Mouse (Mus musculus) liver, adult (tissue): Measurements from ENCODE around the gene Zfp839.

Experiments used
- GATA4 ChIP-seq: IDR thresholded peaks from 2 replicates; pipeline ENCODE4 v1.6.1; 2014; ENCODE audit warnings: mild to moderate bottlenecking, low read length; ENCODE audit not compliant: insufficient replicate concordance

The Zfp839 gene

DNA sequence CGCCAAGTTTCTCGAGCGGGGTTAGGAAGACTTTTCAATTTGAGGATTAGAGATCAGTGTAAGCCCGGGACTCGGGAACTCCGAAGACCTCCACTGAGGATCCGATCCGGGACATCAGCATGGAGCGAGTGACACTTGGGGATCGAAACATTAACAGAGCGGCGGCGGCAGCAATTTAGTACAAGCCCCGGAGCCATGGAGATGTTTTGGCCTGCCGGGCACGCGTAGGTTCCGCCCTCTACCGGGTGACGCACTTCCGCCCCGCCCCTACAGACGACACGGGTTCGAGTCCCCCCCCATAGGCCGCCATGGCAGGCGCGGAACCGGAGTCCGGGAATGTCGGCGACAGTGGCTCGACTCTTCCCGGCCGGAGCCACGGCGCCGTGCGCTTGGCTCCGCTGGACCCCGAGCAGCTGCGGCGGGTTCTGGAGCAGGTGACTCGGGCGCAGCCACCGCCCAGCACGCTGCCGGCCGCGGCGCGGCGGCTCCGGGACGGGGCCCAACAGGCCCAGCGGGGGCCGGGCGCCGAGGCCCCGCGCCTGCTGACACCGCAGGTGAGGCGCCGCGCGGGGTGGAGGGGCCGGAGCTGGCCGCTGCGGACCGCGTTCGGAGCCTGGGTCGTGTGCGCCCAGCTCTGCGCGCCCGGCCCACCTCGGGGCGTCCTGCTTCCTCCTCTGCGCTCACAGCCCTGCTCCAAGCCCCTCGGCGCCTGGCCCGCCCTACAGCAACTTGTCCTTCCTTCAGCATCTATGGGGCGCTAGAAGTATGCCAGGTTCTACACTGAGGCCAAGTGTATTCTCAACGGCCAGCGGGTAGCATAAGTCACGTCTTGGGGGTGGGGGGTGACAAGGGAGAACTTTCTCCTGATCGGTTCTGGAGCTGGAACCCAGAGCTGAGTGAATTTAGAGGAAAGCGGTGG, at the start of gene Zfp839:
Gene Zfp839, plus strand, starts transcription at position 244 of the 919 bp plus-strand sequence.
- no peak for TF ChIP-seq GATA4

DNA sequence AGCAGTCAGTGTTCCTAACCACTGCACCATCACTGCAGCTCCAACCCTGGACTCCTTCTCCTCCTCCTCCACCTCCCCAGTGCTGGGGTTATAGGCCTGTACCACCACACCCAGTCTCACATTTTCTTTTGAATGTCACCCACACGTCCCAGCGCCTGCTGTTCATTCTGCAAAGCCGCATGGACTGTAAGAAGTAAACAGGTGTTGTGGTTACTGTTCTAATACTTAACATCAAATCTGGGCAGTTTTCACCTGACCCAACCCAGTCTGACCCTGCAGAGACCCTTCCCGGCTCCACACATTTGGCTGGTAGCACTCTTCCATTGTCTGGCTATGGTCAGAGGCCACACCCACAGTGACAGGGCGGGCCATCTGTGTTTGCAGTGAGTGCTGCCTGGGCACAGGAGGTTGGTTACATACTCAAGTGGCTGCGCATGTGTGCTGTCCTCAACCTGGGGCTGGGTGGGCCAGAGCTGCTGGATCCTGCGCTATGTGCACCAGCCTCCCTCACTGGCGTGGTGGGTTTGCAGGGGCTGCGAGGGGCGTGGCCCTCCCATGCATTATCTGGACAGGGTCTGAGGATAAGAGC, 48.1 kb upstream of the Zfp839 start:
- no peak for TF ChIP-seq GATA4

DNA sequence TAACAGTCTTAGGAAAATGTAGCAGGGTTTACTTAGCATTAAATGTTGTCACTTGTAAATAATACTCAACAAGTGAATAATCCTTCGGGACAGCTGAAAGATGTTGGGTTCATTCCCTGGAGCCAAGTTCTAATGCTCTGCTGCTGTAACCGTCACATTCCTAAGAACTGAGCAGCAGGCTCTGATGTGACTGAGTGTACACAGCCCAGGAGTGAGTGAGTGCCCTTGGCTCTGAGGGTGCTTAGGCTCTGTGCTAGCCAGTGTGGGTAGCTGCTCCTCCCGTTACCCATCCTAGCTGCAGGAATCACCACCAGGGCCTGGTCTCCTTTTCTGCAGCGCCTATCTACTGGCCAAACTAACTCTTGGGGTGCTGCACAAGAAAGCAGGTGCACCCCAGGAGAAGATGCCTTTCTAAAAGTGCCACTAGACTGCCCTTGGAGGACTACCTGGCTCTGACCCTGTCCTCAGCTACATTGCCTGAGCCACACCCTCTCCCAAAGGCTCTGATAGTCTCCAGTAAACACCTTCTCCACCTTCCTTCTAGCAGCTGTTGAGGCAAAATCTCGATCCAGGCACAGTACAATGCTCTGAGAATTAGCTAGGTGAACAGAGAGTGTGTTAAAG, 47.3 kb upstream of the Zfp839 start:
- no peak for TF ChIP-seq GATA4

DNA sequence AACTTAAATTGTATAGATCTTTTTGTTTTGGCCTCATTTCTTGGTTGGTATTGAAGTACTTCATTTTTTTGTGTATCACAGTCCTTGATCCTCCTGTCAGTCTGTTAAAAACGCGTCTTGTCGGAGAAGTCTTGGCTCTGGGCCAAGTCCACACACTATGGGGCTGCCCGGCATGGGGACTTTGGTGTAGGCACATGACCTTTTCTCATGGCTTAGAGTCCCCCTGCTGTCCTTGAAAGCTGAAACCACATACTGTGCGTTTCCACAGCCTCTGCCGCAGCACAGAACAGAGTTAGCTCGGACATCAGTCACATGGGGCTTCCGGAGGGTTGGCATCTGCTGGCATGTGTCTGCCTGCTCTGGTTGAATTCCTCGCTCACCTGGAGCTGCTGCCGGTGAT, 45.8 kb upstream of the Zfp839 start:
- no peak for TF ChIP-seq GATA4

DNA sequence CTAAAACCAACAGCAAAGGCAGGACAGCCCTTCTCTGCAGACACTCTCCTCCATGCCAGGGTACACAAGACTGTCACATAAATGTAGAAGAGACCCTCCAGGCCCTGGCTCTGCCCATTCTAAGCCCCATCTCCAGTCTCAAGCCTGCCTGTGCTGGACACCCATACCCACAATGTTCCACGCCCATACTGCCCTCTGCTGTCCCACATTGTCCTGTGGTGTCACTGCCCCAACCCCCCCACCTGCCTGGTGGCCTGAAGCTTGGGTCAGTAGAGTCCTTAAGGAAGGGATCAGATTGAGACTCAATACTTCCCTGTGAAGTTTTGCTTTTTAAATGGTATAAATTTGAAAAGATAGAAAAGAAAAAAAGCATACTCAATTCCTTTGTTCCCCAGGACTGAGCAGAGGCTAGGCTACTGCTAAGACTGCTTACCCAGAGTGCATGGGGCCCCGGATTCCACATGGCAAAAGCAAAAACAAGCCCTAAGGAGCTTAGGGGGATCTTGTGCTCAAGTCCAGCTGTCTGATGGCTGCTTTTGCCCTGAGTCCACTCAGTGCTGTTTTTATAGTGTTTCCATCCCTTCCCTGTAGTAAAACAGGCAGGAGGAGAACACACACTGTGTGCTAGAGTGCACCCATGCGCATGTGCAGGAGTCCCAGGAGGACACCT, 43.6 kb upstream of the Zfp839 start:
- TF ChIP-seq GATA4, result no peak

DNA sequence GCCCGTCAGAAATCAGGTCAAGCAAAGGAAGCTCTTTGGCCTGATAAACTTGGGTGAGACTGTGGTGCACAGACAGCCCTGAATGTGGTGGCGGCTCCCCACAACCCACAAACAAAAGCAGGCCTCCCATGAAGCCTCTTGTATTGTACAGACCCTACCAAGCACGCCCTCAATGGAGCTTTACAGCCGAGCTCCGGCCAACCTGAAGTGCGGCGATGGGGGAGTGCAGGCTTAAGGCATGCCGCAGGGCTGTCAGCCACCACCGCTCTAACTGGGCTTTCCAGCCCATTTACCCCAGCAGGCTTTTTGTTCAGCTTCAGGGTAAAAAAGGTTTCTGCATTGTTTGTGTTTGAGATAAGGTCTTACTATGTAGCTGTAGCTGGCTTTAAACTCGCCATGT, 41.6 kb upstream of the Zfp839 start:
- no peak for TF ChIP-seq GATA4

DNA sequence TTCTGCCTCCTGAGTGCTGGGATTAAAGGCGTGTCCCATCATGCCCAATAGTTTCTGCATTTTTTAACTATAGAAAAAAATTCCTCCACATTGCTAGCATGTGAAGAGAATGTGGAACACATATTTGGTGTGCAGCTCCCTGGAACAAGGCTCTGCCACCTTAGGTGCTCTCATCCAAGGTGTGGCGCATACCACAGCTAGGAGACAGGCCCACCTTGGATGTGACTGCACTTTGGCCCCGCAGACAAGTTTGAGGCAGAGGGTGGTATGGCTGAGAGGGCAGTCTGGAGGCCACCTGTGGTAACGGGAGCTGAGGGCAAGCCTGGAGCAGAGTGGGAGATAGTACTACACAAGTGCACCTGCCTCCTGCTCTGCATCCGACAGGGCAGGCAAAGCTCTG, 41.2 kb upstream of the Zfp839 start:
- no peak for TF ChIP-seq GATA4

DNA sequence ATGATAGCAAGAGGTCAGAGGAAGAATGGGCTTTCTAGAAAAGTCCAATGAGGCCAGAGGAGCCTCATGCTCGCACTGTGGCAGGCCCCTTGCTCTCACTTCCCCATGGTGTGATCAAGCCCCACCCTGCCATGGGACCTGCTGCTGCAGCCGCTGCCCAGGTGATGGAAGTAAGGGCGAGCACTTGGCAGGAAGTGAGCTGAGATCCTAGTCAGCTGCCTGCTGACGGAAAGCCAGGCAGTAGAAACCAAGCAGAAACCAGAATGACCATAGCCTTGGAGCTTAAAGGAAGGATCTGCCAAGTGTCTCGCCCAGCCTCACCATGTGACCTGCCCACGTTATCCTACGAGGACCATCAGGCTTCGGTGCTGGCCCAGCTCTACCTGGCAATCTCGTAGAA, 36.9 kb upstream of the Zfp839 start:
- no peak for TF ChIP-seq GATA4

DNA sequence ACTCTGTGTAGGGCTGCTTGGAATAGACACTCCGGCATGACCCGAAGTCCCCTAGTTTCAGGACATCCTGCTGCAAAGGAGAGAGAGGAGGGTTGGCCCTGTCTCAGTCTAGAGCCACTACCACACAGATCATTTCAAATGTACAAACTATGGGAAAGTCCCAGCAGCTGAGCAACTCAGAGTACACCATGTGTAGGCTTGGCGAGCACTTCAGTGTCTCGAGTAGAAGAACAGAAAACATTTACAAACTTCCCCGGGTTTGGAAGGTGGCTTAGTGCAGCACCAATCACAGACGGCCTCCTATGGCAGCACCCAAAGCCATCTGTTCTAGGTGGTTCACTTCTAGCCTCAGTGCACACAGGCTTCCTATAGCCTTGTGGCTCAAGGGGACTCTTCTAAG, 36.4 kb upstream of the Zfp839 start:
- no peak for TF ChIP-seq GATA4

DNA sequence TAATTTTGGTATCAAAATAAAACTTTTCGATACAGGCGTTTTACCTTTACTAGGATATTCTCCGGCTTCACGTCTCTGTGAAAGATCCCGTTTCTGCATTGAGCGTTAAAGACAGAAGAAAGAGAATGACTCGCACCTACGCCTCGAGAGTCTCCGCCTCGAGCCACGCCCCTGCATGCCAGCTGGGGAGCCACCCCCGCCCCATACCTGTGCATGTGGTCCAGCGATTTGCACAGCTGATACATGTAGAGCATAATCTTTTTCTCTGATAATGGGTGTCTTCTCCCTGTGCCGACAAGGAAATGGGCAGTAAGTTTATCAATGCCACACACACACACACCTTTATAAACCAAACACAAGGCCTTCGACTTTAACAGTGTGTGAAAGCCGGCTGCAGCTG, 35.1 kb upstream of the Zfp839 start:
- TF ChIP-seq GATA4, result no peak

DNA sequence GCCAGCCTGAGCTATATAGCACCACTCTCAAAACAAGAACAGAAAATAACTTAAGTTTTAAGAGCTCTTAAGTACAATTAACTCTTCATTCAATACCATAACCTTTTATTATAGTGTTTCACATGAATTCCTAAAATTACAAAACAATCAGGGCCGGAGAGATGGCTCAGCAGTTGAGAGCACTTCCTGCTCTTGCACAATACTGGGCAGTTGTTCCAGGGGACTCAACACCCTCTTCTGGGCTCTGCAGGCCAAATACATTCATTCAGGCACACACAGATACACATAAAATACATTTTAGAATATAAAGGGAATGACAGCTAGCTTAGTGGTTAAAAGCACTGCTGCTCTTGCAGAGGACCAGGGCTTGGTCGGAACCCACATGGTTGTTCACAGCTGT, 33.2 kb upstream of the Zfp839 start:
- TF ChIP-seq GATA4, result no peak

DNA sequence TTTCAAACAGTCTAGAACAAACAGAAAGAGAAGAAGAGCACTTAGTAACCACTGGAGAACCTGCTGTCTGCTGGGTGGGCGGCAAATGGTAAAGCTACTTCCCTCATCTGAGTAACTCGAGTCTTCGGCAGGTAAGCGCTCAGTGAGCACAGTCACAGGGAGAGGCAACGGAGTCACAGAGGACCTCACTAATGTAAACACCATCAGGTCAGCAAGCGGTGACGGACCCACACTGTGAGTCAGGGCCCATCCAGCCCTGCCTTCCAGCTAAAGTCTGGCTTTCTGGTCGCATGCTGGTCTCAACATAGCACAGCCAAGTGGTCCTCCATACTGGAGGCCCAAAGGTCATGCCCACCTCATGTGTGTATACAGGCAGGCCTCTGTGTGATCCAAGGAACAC, 30.7 kb upstream of the Zfp839 start:
- no peak for TF ChIP-seq GATA4

DNA sequence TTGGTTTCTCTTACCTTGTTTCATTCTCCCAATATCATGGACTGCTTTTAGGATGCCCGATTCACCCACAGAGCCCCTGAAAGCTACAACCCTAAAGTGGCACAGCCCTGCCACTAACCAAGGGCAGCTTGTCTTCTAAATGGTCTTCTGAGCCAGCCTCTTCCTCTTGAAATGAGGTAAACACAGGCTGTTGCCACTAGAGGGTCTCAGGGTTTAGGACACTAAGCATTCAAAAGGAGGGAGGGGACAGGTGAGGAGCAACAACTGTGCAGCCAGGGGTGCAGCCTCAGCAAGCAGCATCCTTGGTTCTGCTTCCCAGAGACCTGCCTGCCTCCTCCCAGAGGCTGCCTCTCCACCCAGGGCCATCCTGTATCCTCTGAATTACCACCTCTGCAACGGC, 28.3 kb upstream of the Zfp839 start:
- no peak for TF ChIP-seq GATA4

DNA sequence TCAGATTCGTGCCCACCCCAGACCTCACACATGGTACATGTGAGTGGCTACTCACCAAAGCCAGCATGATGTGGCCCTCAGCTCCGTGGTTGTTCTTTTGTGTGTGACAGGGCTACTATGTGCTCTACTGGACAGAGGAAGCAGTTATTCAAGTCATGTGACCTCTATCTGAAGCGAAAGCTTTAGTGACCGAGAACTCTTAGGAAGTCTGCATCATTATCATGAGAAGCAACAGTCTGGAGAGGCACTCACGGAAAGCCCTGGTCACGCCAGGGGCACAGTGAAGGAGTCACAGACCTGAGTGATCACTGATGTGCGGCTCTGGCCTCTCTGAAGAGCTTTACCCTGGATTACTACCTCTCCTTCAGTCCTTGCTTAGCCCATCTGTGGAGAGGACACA, 27.7 kb upstream of the Zfp839 start:
- TF ChIP-seq GATA4, result no peak

DNA sequence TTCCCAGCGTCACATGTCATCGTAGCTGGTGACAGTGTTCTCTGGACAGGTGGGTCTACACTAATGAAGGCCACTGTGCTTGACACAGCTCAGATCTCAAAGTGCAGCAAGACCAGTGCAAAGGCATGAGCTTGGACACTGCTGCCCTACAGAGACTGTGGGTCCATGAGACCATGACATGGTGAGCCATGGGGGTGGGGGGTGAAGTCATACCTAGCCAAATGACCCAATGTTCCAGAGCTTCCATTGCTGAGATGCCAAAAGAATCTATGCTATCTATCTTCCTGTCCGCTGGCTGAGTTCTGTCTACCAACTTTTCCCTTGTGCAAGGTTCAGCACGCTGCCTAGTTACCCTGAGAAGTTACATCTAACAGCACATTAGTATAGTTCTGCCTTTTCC, 21.1 kb upstream of the Zfp839 start:
- no peak for TF ChIP-seq GATA4
